Mouse (Mus musculus) forebrain, embryonic 13.5 days (tissue): ENCODE results near the gene Oprd1. TPM values are rescaled to one million over a fixed set of nuclear protein-coding genes. Genes with fewer than 3 reads are reported as not detected.

Experiments used
- ATAC-seq: fragments of 200-750 bp; cut with Nextera tagmentation; 2 replicates; pipeline ENCODE4 v1.8.0; 2017
- H3K27ac ChIP-seq: fragments of 300-500 bp; sonication (generic); 2 replicates; pipeline ENCODE4 v1.5.1; 2015; ENCODE audit warnings: inconsistent platforms, mild to moderate bottlenecking, moderate library complexity
- H3K27me3 ChIP-seq: fragments of 300-500 bp; sonication (generic); 2 replicates; pipeline ENCODE4 v1.6.1; 2015; ENCODE audit warnings: mild to moderate bottlenecking, inconsistent platforms
- H3K36me3 ChIP-seq: fragments of 300-500 bp; sonication (generic); 2 replicates; pipeline ENCODE4 v1.6.1; 2015; ENCODE audit warnings: mild to moderate bottlenecking, inconsistent platforms; ENCODE audit not compliant: poor library complexity, severe bottlenecking
- H3K4me1 ChIP-seq: fragments of 300-500 bp; sonication (generic); 2 replicates; pipeline ENCODE4 v1.6.1; 2015; ENCODE audit warnings: inconsistent platforms
- H3K4me2 ChIP-seq: fragments of 300-500 bp; sonication (generic); 2 replicates; pipeline ENCODE4 v1.6.1; 2015; ENCODE audit warnings: inconsistent platforms, mild to moderate bottlenecking, moderate library complexity
- H3K4me3 ChIP-seq: fragments of 300-500 bp; sonication (generic); 2 replicates; pipeline ENCODE4 v1.5.1; 2015; ENCODE audit warnings: mild to moderate bottlenecking, inconsistent platforms
- H3K9ac ChIP-seq: fragments of 300-500 bp; sonication (generic); 2 replicates; pipeline ENCODE4 v1.6.1; 2015; ENCODE audit warnings: mild to moderate bottlenecking, inconsistent platforms
- H3K9me3 ChIP-seq: fragments of 300-500 bp; sonication (generic); replicated peaks from 2 replicates; pipeline ENCODE4 v1.6.1; 2016; ENCODE audit warnings: inconsistent platforms
- WGBS: fragments of 180-500 bp; shearing (Covaris S2); methylation state at CpG from one replicate; pipeline ENCODE4 v1.1.7; 2015; 5-methylcytosine and 5-hydroxymethylcytosine counted together
- polyA plus RNA-seq: library from polyadenylated mRNA; unstranded; fragments of >200 nt; fragmentation: Nextera tagmentation; extraction: Ambion mirVana; gene quantifications from 2 replicates; pipeline ENCODE4 v1.2.1, GENCODE M21; 2015

The Oprd1 gene
- polyA plus RNA-seq, 1 experiment from 2014 or later, result 0.12 TPM

DNA sequence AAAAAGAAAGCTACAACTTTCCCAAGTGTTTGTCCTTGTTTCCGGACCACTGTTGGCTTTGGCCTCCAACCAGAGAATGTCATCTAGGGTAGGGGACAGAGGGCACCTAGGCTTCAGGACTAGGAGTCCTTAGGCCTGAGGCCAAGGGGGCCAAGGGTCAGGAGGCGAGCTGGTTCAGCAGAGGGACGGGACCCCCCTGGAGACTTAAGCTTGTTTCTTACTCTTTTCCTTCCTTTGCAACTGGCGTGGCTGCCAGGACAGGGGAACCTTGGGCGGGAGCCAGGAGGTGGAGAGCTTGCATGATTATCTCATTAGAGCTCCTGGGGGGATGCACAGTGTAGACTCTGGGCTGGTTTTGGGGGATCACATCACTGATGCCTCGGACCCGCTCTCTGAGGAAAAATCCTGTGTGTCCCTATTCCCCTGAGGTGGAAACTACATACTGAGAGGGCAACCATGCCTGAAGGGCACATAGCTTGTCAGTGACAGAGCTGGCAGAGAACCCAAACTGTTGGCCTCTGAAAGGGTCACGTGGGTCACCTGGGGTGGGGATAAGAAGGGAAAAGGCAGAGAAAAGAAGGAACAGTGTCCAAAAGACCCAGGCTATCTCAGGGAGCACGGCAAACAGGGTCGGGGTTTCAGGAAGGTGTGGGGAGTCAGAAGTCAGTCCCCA, 78.0 kb downstream of the Oprd1 start:
- Histone ChIP-seq H3K9me3 (no peaks in the 10 kb centered on the region), H3K4me1 (peaks cover 9% of the 10 kb centered on the region; the same call in 1 of the 2 replicates), H3K36me3 (no peaks in the 10 kb centered on the region), H3K9ac (no peak overlapping the region), H3K4me2 (no peak overlapping the region), H3K27ac (no peak overlapping the region), H3K27me3 (peaks cover 32% of the 10 kb centered on the region), H3K4me3 (no peak overlapping the region)
- WGBS, result 53% methylated on average over 10 of the region's 10 CpGs
- ATAC-seq, result no peak

DNA sequence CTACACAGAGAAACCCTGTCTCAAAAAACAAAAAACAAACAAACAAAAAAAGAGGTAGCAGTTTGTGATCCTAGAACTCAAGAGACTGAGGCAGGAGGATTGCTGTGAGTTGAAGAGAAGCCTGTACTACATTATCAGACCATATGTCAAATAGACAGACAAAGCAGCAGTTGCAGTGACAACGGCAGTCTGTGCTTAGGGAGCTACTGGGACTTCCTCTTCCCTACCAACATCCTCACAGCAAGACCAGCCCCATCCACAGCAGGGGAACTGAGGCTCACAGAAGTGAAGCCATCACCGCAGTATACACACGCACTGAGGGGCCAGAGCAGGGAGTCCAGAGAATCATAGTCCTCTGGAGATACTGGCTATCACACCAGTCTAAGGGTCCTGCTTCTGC, 78.7 kb downstream of the Oprd1 start:
- Histone ChIP-seq H3K4me3 (no peak overlapping the region), H3K4me2 (no peak overlapping the region), H3K4me1 (peaks cover 9% of the 10 kb centered on the region; the same call in 1 of the 2 replicates), H3K9ac (no peak overlapping the region), H3K36me3 (no peaks in the 10 kb centered on the region), H3K27ac (no peak overlapping the region), H3K27me3 (peaks cover 27% of the 10 kb centered on the region), H3K9me3 (no peaks in the 10 kb centered on the region)
- 85% methylated on average over 3 of the region's 3 CpGs for WGBS
- ATAC-seq, result no peak

DNA sequence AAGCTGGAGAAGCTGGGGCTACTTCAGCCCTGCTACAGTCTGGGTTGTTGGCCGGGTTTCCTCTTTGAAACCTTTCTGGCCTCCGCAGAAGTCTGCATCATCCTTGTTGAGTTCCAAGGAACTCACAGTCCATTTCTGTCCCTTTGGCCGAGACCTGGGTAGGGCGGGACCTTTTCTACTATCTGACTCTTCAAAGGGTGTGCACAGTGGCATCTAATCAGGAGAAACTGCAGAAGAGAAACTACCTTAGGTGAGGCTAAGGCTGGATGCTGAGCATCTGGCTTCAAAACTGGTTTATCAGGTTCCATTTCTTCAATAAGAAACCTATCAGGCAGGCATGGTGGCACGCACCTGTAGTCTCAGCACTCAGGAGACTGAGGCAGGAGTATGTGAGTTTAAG, 79.7 kb downstream of the Oprd1 start:
- Histone ChIP-seq H3K27me3 (peaks cover 26% of the 10 kb centered on the region), H3K4me2 (no peak overlapping the region), H3K4me3 (no peak overlapping the region), H3K27ac (no peak overlapping the region), H3K36me3 (no peaks in the 10 kb centered on the region), H3K9ac (no peak overlapping the region), H3K9me3 (no peaks in the 10 kb centered on the region), H3K4me1 (peaks cover 9% of the 10 kb centered on the region; the same call in 1 of the 2 replicates)
- WGBS, result 90% methylated on average over 5 of the region's 5 CpGs
- ATAC-seq, result no peak

DNA sequence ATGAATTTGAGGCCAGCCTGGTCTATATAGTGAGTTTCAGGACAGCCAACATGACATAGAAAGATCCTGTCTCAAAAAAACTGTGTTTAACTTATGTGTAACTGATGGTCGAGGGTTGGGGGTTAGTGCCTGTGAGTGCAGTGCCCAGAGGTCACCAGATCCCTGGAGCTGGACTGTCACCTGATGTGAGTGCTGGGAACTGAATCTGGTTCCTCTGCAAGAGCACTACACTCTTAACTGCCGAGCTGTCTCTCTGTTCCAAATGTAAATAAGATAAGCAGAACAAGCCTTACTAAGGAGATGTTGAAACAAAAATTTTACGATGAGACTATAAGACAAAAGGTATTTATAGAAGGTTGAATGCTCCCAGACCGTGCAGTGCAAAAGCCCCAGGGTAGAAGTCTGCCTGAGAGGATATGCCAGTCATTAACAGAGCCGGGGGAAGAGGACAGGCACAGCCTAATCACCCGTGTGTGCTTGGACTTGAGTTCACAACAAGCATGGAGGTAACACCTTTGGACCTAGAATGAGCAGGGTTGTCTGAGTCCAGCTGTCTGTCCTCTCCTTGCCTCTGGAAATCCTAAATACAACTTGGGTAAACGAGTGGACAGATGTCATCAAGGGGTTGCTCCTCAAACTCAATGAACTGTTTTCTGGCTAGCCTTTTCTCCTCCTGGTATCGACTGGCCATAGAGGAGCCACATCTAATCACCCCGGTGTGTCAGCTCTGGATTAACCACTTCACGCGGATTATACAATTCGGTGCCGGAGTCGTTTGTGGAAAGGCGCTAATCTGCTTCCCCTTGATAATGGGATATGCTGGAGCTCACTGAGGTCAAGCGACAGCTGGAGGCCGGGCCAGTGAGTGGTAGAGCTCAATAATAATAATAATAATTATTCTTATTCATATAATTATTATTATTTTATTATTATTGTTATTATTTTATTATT, 81.1 kb downstream of the Oprd1 start:
- no peak overlapping the region for H3K4me3 ChIP-seq
- peaks cover 22% of the 10 kb centered on the region for H3K27me3 ChIP-seq
- no peak overlapping the region for H3K4me2 ChIP-seq
- no peak for ATAC-seq
- H3K9me3 ChIP-seq, result no peaks in the 10 kb centered on the region
- 72% methylated on average over 17 of the region's 17 CpGs for WGBS
- no peak overlapping the region for H3K9ac ChIP-seq
- no peaks in the 10 kb centered on the region for H3K36me3 ChIP-seq
- peaks cover 9% of the 10 kb centered on the region; the same call in 1 of the 2 replicates for H3K4me1 ChIP-seq
- H3K27ac ChIP-seq, result no peak overlapping the region

DNA sequence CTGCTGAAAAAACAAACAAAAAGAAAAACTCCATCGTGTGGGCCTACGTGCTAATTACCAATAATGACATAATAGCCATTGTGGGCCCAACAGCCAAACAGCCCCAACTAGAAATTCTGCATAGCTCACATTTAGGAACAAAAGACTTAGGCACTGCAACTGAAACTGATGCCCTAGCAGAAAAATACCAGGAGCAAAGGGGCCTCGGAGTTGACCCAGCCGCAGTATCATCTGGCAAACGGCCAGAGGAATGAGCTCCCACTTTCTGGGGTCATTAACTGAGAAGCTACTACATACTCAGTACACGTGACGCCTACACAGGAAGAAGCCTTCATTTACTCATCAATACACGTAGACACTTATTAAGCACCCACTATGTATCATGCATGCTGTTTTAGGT, 82.0 kb downstream of the Oprd1 start:
- Histone ChIP-seq H3K4me3 (no peak overlapping the region), H3K9ac (no peak overlapping the region), H3K27me3 (peaks cover 20% of the 10 kb centered on the region), H3K36me3 (no peaks in the 10 kb centered on the region), H3K9me3 (no peaks in the 10 kb centered on the region), H3K4me2 (no peak overlapping the region), H3K4me1 (peaks cover 9% of the 10 kb centered on the region; the same call in 1 of the 2 replicates), H3K27ac (no peak overlapping the region)
- no peak for ATAC-seq
- 64% methylated on average over 8 of the region's 8 CpGs for WGBS

Other genes with a start within 250 kb of the Oprd1 start
- not detected in 2 replicates for gene Tmem200b, start 222.7 kb downstream of the Oprd1 start, polyA plus RNA-seq
- gene Gm10300, start 69.8 kb downstream of the Oprd1 start, polyA plus RNA-seq, result not detected in 2 replicates
- 75.0 and 84.1 TPM in 2 replicates for gene Epb41, start 69.2 kb downstream of the Oprd1 start, polyA plus RNA-seq
- gene Ythdf2, start 67.8 kb upstream of the Oprd1 start, polyA plus RNA-seq, result 154 and 162 TPM in 2 replicates
- 50.0 and 55.3 TPM in 2 replicates for gene Gmeb1, start 117.1 kb upstream of the Oprd1 start, polyA plus RNA-seq
- 51.5 and 56.1 TPM in 2 replicates for gene Taf12, start 129.9 kb upstream of the Oprd1 start, polyA plus RNA-seq
- 0.23 and 0.64 TPM in 2 replicates for gene Rab42, start 158.9 kb upstream of the Oprd1 start, polyA plus RNA-seq
- gene Trnau1ap, start 185.1 kb upstream of the Oprd1 start, polyA plus RNA-seq, result 87.8 and 96.4 TPM in 2 replicates
- 82.2 and 89.5 TPM in 2 replicates for gene Rcc1, start 209.1 kb upstream of the Oprd1 start, polyA plus RNA-seq